Mouse (Mus musculus): ENCODE results near the gene Stk31. TPM values are rescaled to one million over a fixed set of nuclear protein-coding genes. Genes with fewer than 3 reads are reported as not detected.
"Not testable (repeated sequence)": the region's sequence is repeated elsewhere in the genome, so short reads cannot be mapped to it uniquely, and the experiment has no call there.

The Stk31 gene
- polyA plus RNA-seq, 1 experiment = not detected

GRCm38 (mm10) chr6:49372705-49373104 is 22.7 kb upstream of the Stk31 start:
- H3K36me3 ChIP-seq (ENCODE audit: control insufficient read depth, insufficient read depth, low read length) = no peaks in the 10 kb centered on the region
- H3K4me3 ChIP-seq (ENCODE audit: extremely low read depth, insufficient read depth, insufficient read length) = no peak overlapping the region
- H3K27me3 ChIP-seq (ENCODE audit: control insufficient read depth, insufficient read depth, low read length) = no peaks in the 10 kb centered on the region
- no peak for DNase-seq (ENCODE audit: low read depth in 1 of 2, low spot score in 2 of 2)
- H3K4me1 ChIP-seq (ENCODE audit: control insufficient read depth, insufficient read depth, insufficient read length) = peaks cover 7% of the 10 kb centered on the region; the same call in 1 of the 2 replicates
- 77% methylated on average over 4 of the region's 4 CpGs for WGBS
- TF ChIP-seq POLR2A (IDR thresholded peaks at IDR 0.05; ENCODE audit: low read depth, low read length) = no peak
- no peak for TF ChIP-seq CTCF (IDR thresholded peaks at IDR 0.05; ENCODE audit: extremely low read depth, insufficient read depth, insufficient read length, insufficient replicate concordance)
- H3K27ac ChIP-seq (ENCODE audit: insufficient read depth, low read length) = no peak overlapping the region

- WGBS = 91% methylated on average over 2 of the region's 2 CpGs
- no peak overlapping the region for H3K27ac ChIP-seq (ENCODE audit: insufficient read depth, low read length)
- TF ChIP-seq POLR2A (IDR thresholded peaks at IDR 0.05; ENCODE audit: low read depth, low read length) (no peak), CTCF (IDR thresholded peaks at IDR 0.05; ENCODE audit: extremely low read depth, insufficient read depth, insufficient read length, insufficient replicate concordance) (no peak)
- H3K4me1 ChIP-seq (ENCODE audit: control insufficient read depth, insufficient read depth, insufficient read length) = no peaks in the 10 kb centered on the region
- DNase-seq (ENCODE audit: low read depth in 1 of 2, low spot score in 2 of 2) = no peak
- no peaks in the 10 kb centered on the region for H3K36me3 ChIP-seq (ENCODE audit: control insufficient read depth, insufficient read depth, low read length)
- no peaks in the 10 kb centered on the region for H3K27me3 ChIP-seq (ENCODE audit: control insufficient read depth, insufficient read depth, low read length)
- H3K4me3 ChIP-seq (ENCODE audit: extremely low read depth, insufficient read depth, insufficient read length) = no peak overlapping the region
These were observed 21.5 kb upstream of the Stk31 start for GRCm38 (mm10) chr6:49373943-49374342.

- Histone ChIP-seq H3K36me3 (ENCODE audit: control insufficient read depth, insufficient read depth, low read length) (no peaks in the 10 kb centered on the region), H3K27ac (ENCODE audit: insufficient read depth, low read length) (no peak overlapping the region), H3K4me1 (ENCODE audit: control insufficient read depth, insufficient read depth, insufficient read length) (no peaks in the 10 kb centered on the region), H3K4me3 (ENCODE audit: extremely low read depth, insufficient read depth, insufficient read length) (no peak overlapping the region), H3K27me3 (ENCODE audit: control insufficient read depth, insufficient read depth, low read length) (no peaks in the 10 kb centered on the region)
- DNase-seq (ENCODE audit: low read depth in 1 of 2, low spot score in 2 of 2) = no peak
- WGBS = 93% methylated on average over 12 of the region's 12 CpGs
- TF ChIP-seq POLR2A (IDR thresholded peaks at IDR 0.05; ENCODE audit: low read depth, low read length) (no peak), CTCF (IDR thresholded peaks at IDR 0.05; ENCODE audit: extremely low read depth, insufficient read depth, insufficient read length, insufficient replicate concordance) (no peak)
These were observed 17.1 kb upstream of the Stk31 start for GRCm38 (mm10) chr6:49378328-49378727.

DNA sequence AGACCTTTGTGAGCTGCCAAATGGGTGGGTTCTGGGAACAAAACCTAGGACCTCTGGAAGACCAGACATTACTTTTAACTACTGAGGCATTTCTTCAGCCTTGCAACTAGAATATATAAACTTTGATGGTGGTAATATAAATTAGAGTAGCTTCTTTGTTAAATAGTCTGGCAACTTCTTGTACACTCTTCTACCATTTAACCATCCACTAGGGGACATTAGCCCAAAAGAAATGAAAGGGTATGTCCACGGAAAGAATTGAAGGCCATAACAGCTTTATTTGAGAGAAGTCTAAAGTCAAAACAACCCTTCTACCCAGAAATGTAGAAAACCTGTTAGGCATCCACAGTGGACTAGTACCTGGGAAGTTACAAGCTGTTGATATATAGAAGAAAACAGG is 1.1 kb upstream of the Stk31 start:
- no peaks in the 10 kb centered on the region for H3K4me1 ChIP-seq (ENCODE audit: control insufficient read depth, insufficient read depth, insufficient read length)
- WGBS = 73% methylated on average over 1 of the region's 1 CpGs
- DNase-seq (ENCODE audit: low read depth in 1 of 2, low spot score in 2 of 2) = no peak
- H3K4me3 ChIP-seq (ENCODE audit: extremely low read depth, insufficient read depth, insufficient read length) = no peak overlapping the region
- no peaks in the 10 kb centered on the region for H3K27me3 ChIP-seq (ENCODE audit: control insufficient read depth, insufficient read depth, low read length)
- no peaks in the 10 kb centered on the region for H3K36me3 ChIP-seq (ENCODE audit: control insufficient read depth, insufficient read depth, low read length)
- TF ChIP-seq CTCF (IDR thresholded peaks at IDR 0.05; ENCODE audit: extremely low read depth, insufficient read depth, insufficient read length, insufficient replicate concordance) (no peak), POLR2A (IDR thresholded peaks at IDR 0.05; ENCODE audit: low read depth, low read length) (no peak)
- H3K27ac ChIP-seq (ENCODE audit: insufficient read depth, low read length) = no peak overlapping the region

DNA sequence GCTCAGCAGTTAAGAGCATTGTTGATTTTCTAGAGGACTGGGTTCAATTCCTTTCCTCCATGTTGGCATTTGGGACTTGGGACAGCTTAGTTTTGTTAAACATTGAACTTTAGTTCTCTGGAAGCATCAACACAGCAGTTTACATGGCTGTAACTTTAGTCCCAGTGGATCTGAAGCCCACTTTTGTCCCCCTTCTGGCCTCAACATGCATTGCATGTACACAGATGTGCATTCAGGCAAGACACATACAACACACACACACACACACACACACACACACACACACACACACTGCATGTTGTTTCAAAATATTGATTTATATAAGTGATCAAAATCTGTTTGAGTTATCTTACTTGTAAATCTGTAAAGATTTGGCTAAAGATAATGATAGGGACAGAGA is 2.1 kb downstream of the Stk31 start:
- Histone ChIP-seq H3K36me3 (ENCODE audit: control insufficient read depth, insufficient read depth, low read length) (no peaks in the 10 kb centered on the region), H3K4me1 (ENCODE audit: control insufficient read depth, insufficient read depth, insufficient read length) (no peaks in the 10 kb centered on the region), H3K27me3 (ENCODE audit: control insufficient read depth, insufficient read depth, low read length) (no peaks in the 10 kb centered on the region), H3K4me3 (ENCODE audit: extremely low read depth, insufficient read depth, insufficient read length) (no peak overlapping the region), H3K27ac (ENCODE audit: insufficient read depth, low read length) (no peak overlapping the region)
- DNase-seq (ENCODE audit: low read depth in 1 of 2, low spot score in 2 of 2) = peak in 1 of 2 experiments; percentile 14
- no peak for TF ChIP-seq POLR2A (IDR thresholded peaks at IDR 0.05; ENCODE audit: low read depth, low read length)
- no peak for TF ChIP-seq CTCF (IDR thresholded peaks at IDR 0.05; ENCODE audit: extremely low read depth, insufficient read depth, insufficient read length, insufficient replicate concordance)

GRCm38 (mm10) chr6:49398365-49398764 is 3.0 kb downstream of the Stk31 start:
- Histone ChIP-seq H3K27me3 (ENCODE audit: control insufficient read depth, insufficient read depth, low read length) (no peaks in the 10 kb centered on the region), H3K27ac (ENCODE audit: insufficient read depth, low read length) (no peak overlapping the region), H3K36me3 (ENCODE audit: control insufficient read depth, insufficient read depth, low read length) (no peaks in the 10 kb centered on the region), H3K4me3 (ENCODE audit: extremely low read depth, insufficient read depth, insufficient read length) (no peak overlapping the region), H3K4me1 (ENCODE audit: control insufficient read depth, insufficient read depth, insufficient read length) (no peaks in the 10 kb centered on the region)
- no peak for TF ChIP-seq POLR2A (IDR thresholded peaks at IDR 0.05; ENCODE audit: low read depth, low read length)
- no peak for TF ChIP-seq CTCF (IDR thresholded peaks at IDR 0.05; ENCODE audit: extremely low read depth, insufficient read depth, insufficient read length, insufficient replicate concordance)
- peak in 1 of 2 experiments; percentile 34 for DNase-seq (ENCODE audit: low read depth in 1 of 2, low spot score in 2 of 2)

DNA sequence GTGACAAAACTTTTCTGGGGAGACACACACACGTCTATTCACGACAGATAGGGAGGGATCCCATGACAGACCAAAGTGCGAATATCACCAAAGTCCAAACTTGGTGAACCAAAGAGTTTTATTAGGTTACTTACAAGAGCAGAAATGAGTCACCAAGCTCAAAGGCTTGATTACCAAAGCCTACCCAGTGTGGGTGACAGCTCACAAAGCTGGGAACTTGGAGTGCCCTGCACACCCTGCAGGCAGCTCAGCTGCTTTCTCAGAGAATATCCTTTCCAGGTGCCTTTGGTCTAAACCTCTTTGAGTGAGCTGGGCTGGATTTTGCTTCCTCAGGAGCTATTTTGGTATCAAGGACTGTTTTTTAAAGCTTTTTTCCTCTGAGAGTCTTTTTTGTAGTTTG is 15.4 kb downstream of the Stk31 start:
- DNase-seq (ENCODE audit: low read depth in 1 of 2, low spot score in 2 of 2) = no peak
- Histone ChIP-seq H3K27ac (ENCODE audit: insufficient read depth, low read length) (no peak overlapping the region), H3K4me3 (ENCODE audit: extremely low read depth, insufficient read depth, insufficient read length) (no peak overlapping the region), H3K36me3 (ENCODE audit: control insufficient read depth, insufficient read depth, low read length) (no peaks in the 10 kb centered on the region), H3K4me1 (ENCODE audit: control insufficient read depth, insufficient read depth, insufficient read length) (no peaks in the 10 kb centered on the region), H3K27me3 (ENCODE audit: control insufficient read depth, insufficient read depth, low read length) (no peaks in the 10 kb centered on the region)
- TF ChIP-seq POLR2A (IDR thresholded peaks at IDR 0.05; ENCODE audit: low read depth, low read length) (no peak), CTCF (IDR thresholded peaks at IDR 0.05; ENCODE audit: extremely low read depth, insufficient read depth, insufficient read length, insufficient replicate concordance) (no peak)
- 82% methylated on average over 3 of the region's 3 CpGs for WGBS

DNA sequence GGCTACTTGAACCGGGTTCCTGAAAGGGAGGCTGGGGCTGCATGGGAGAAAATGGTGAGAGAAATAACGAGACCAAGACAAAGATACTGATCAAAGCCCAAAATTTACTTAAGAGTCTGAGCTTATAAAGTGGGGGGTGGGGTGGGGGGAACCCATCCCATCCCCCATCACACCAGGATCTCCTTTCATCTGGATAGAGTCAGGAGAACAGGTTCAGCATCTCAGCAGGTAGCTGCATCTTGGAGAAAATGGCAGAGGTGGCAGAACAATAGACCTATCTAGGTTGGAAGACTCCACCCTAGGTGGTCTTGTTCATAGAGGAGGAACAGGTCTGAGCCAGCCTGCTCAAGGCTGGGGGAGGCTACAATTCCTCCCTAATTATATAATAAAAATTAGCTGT is 17.6 kb downstream of the Stk31 start:
- not testable (repeated sequence) for DNase-seq (ENCODE audit: low read depth in 1 of 2, low spot score in 2 of 2); H3K36me3 ChIP-seq (ENCODE audit: control insufficient read depth, insufficient read depth, low read length); H3K27ac ChIP-seq (ENCODE audit: insufficient read depth, low read length); H3K27me3 ChIP-seq (ENCODE audit: control insufficient read depth, insufficient read depth, low read length); H3K4me1 ChIP-seq (ENCODE audit: control insufficient read depth, insufficient read depth, insufficient read length); H3K4me3 ChIP-seq (ENCODE audit: extremely low read depth, insufficient read depth, insufficient read length)
- WGBS = 80% methylated on average over 2 of the region's 2 CpGs
